Mouse (Mus musculus) embryonic facial prominence, embryonic 11.5 days (tissue): ENCODE measurements around the gene Nfix. TPM values are rescaled to one million over a fixed set of nuclear protein-coding genes. Genes with fewer than 3 reads are reported as not detected.

Experiments used
- ATAC-seq: fragments of 200-750 bp; cut with Nextera tagmentation; replicated peaks from 2 replicates; pipeline ENCODE4 v1.8.0; 2017; ENCODE audit warnings: low read depth; ENCODE audit not compliant: insufficient number of reproducible peaks, low FRiP score, low TSS enrichment
- DNase-seq: peaks from one replicate; pipeline ENCODE4 v3.0.0-alpha.2; 2015; ENCODE audit warnings: low spot score
- H3K27ac ChIP-seq: fragments of 300-500 bp; sonication (generic); replicated peaks from 2 replicates; pipeline ENCODE4 v1.5.1; 2014; ENCODE audit warnings: mild to moderate bottlenecking, low read depth, low read length, control low read depth
- H3K27me3 ChIP-seq: fragments of 300-500 bp; sonication (generic); 2 replicates; pipeline ENCODE4 v1.6.1; 2014; ENCODE audit warnings: mild to moderate bottlenecking, low read length, moderate library complexity, mixed read lengths; ENCODE audit not compliant: control insufficient read depth, insufficient read depth
- H3K36me3 ChIP-seq: fragments of 300-500 bp; sonication (generic); replicated peaks from 2 replicates; pipeline ENCODE4 v1.6.1; 2014; ENCODE audit warnings: low read depth, mild to moderate bottlenecking, low read length, moderate library complexity, mixed read lengths; ENCODE audit not compliant: control insufficient read depth, insufficient read depth
- H3K4me1 ChIP-seq: fragments of 300-500 bp; sonication (generic); 2 replicates; pipeline ENCODE4 v1.6.1; 2014; ENCODE audit warnings: low read length, mixed read lengths; ENCODE audit not compliant: control insufficient read depth, insufficient read depth
- H3K4me2 ChIP-seq: fragments of 300-500 bp; sonication (generic); 2 replicates; pipeline ENCODE4 v1.6.1; 2014; ENCODE audit warnings: low read depth, mild to moderate bottlenecking, control low read depth, low read length, moderate library complexity
- H3K4me3 ChIP-seq: fragments of 300-500 bp; sonication (generic); 2 replicates; pipeline ENCODE4 v1.5.1; 2014; ENCODE audit warnings: low read depth, low read length, control low read depth
- H3K9ac ChIP-seq: fragments of 300-500 bp; sonication (generic); replicated peaks from 2 replicates; pipeline ENCODE4 v1.6.1; 2014; ENCODE audit warnings: mild to moderate bottlenecking, control low read depth, low read length
- H3K9me3 ChIP-seq: fragments of 300-500 bp; sonication (generic); replicated peaks from 2 replicates; pipeline ENCODE4 v1.6.1; 2016; ENCODE audit warnings: mild to moderate bottlenecking, low read length, inconsistent platforms, mixed read lengths; ENCODE audit not compliant: control insufficient read depth
- WGBS: fragments of 180-500 bp; shearing (Covaris S2); extraction: QIAGEN DNeasy Blood & Tissue Kit; methylation state at CpG from one replicate; pipeline ENCODE4 v1.1.7; 2014; 5-methylcytosine and 5-hydroxymethylcytosine counted together
- polyA plus RNA-seq: library from polyadenylated mRNA; unstranded; fragments of >200 nt; fragmentation: Nextera tagmentation; extraction: Ambion mirVana; gene quantifications from 2 replicates; pipeline ENCODE4 v1.2.1, GENCODE M21; 2014

Gene Nfix
- polyA plus RNA-seq, 1 experiment from 2014 or later, result 6.8 TPM

GRCm38 (mm10) chr8:84730541-84731370 lies 69.4 kb downstream of the Nfix start:
- peaks cover 12% of the 10 kb centered on the region for H3K27me3 ChIP-seq
- H3K27ac ChIP-seq, result peak overlapping the region; percentile 72
- ATAC-seq (no peak), DNase-seq (no peak)
- peak overlapping the region; percentile 25 for H3K9ac ChIP-seq
- 38% methylated on average over 9 of the region's 9 CpGs for WGBS
- peaks cover 21% of the 10 kb centered on the region for H3K4me1 ChIP-seq
- H3K36me3 ChIP-seq, result no peaks in the 10 kb centered on the region
- H3K9me3 ChIP-seq, result no peaks in the 10 kb centered on the region
- H3K4me2 ChIP-seq, result no peak overlapping the region; the same call in none of the 2 replicates
- H3K4me3 ChIP-seq, result no peak overlapping the region

GRCm38 (mm10) chr8:84729921-84730362 lies 70.2 kb downstream of the Nfix start:
- 92% methylated on average over 16 of the region's 16 CpGs for whole genome bisulfite sequencing
- no peak for DNase-seq
- Histone ChIP-seq H3K9me3 (no peaks in the 10 kb centered on the region), H3K36me3 (no peaks in the 10 kb centered on the region), H3K9ac (no peak overlapping the region; the same call in 1 of the 2 replicates), H3K27ac (0 out of 2 replicates have a peak overlapping the region, but pooled peaks have one; percentile 13), H3K4me2 (no peak overlapping the region), H3K4me1 (peaks cover 29% of the 10 kb centered on the region), H3K27me3 (peaks cover 10% of the 10 kb centered on the region), H3K4me3 (no peak overlapping the region)
- no peak for ATAC-seq

GRCm38 (mm10) chr8:84728474-84728873 lies 71.7 kb downstream of the Nfix start:
- Histone ChIP-seq H3K27me3 (peaks cover 9% of the 10 kb centered on the region), H3K4me1 (peaks cover 40% of the 10 kb centered on the region), H3K9ac (no peak overlapping the region), H3K9me3 (no peaks in the 10 kb centered on the region), H3K4me2 (no peak overlapping the region), H3K4me3 (no peak overlapping the region), H3K36me3 (no peaks in the 10 kb centered on the region), H3K27ac (no peak overlapping the region)
- ATAC-seq, result no peak
- DNase-seq, result no peak
- WGBS, result 56% methylated on average over 3 of the region's 3 CpGs

- 25% methylated on average over 3 of the region's 3 CpGs for WGBS
- Histone ChIP-seq H3K4me1 (peaks cover 33% of the 10 kb centered on the region), H3K27me3 (peaks cover 9% of the 10 kb centered on the region), H3K9ac (no peak overlapping the region), H3K4me2 (no peak overlapping the region), H3K9me3 (no peaks in the 10 kb centered on the region), H3K36me3 (no peaks in the 10 kb centered on the region), H3K4me3 (no peak overlapping the region), H3K27ac (no peak overlapping the region)
- DNase-seq (peak; percentile 47), ATAC-seq (no peak)
Observed at GRCm38 (mm10) chr8:84725941-84726259, 74.2 kb downstream of the Nfix start.

- Histone ChIP-seq H3K9me3 (no peaks in the 10 kb centered on the region), H3K4me2 (no peak overlapping the region), H3K27ac (peak overlapping the region; percentile 47), H3K36me3 (no peaks in the 10 kb centered on the region), H3K4me3 (no peak overlapping the region), H3K27me3 (peaks cover 10% of the 10 kb centered on the region), H3K9ac (peak overlapping the region; percentile 22; the same call in 1 of the 2 replicates), H3K4me1 (peaks cover 31% of the 10 kb centered on the region)
- 52% methylated on average over 10 of the region's 10 CpGs for WGBS
- no peak for ATAC-seq
- peak; percentile 0 for DNase-seq
Observed at GRCm38 (mm10) chr8:84725246-84725940, 74.8 kb downstream of the Nfix start.

- Histone ChIP-seq H3K27me3 (peaks cover 10% of the 10 kb centered on the region), H3K4me1 (peaks cover 31% of the 10 kb centered on the region), H3K27ac (no peak overlapping the region)
Observed at GRCm38 (mm10) chr8:84724683-84725082, 75.5 kb downstream of the Nfix start.

GRCm38 (mm10) chr8:84723571-84723900 lies 76.6 kb downstream of the Nfix start:
- peaks cover 31% of the 10 kb centered on the region for H3K4me1 ChIP-seq
- peaks cover 15% of the 10 kb centered on the region for H3K27me3 ChIP-seq
- ATAC-seq (no peak), DNase-seq (no peak)
- H3K27ac ChIP-seq, result peak overlapping the region; percentile 95
- peak overlapping the region; percentile 39 for H3K4me2 ChIP-seq
- peak overlapping the region; percentile 17; the same call in 1 of the 2 replicates for H3K4me3 ChIP-seq
- peak overlapping the region; percentile 64 for H3K9ac ChIP-seq
- H3K36me3 ChIP-seq, result no peaks in the 10 kb centered on the region
- 20% methylated on average over 7 of the region's 7 CpGs for WGBS
- no peaks in the 10 kb centered on the region for H3K9me3 ChIP-seq

More at GRCm38 (mm10) chr8:84724683-84725082, 75.5 kb downstream of the Nfix start:
- H3K36me3 ChIP-seq, result no peaks in the 10 kb centered on the region
- DNase-seq, result peak; percentile 0
- no peak for ATAC-seq
- H3K9ac ChIP-seq, result peak overlapping the region; percentile 64; the same call in 1 of the 2 replicates
- H3K4me3 ChIP-seq, result no peak overlapping the region
- peak overlapping the region; percentile 19; the same call in 1 of the 2 replicates for H3K4me2 ChIP-seq
- 48% methylated on average over 9 of the region's 9 CpGs for WGBS
- H3K9me3 ChIP-seq, result no peaks in the 10 kb centered on the region
